Mouse (Mus musculus) 3T3-L1 (cell line): Measurements from ENCODE around the gene Cat.

Experiments
- DNase-seq: peaks from one replicate; pipeline ENCODE4 v3.0.0-alpha.2; 2015; ENCODE audit warnings: low read depth, low spot score

Gene Cat

DNA sequence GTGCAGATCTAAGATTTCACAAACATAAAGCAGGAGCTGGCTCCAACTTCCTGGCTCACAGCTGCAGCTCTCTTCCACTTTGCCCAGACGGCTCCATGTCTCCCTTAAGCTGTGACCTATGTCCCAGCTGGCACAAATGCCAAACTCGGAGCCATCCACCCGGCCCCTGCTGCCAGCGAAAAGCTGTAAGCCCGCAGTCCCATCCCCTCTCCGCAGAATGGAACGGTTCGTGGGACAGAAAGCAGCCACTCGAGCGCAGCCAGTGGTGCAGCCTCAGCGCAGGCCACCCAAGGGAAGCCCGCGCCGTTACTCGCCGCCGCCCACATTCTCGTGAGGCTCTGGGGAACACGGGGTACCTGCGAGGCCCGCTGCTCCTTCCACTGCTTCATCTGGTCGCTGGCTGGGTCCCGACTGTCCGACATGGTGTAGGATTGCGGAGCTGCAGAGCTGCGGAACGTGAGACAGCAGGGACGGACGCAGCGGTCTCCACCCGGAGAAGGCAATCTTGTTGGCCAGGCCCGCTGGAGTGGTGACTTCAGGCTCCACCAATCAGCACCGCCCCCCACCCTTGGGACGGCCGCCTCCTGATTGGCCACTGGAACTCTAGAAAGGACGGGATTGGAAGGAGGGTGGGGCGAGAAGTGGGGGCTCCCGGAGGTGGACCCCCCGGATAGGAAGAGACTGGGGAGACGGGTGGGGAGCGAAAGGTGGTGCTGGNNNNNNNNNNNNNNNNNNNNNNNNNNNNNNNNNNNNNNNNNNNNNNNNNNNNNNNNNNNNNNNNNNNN is at the start of gene Cat:
TSS of gene Cat (minus strand) at position 544 of the 785 bp plus-strand sequence.
- peak; percentile 97 for DNase-seq

- no peak for DNase-seq
Measured at GRCm38 (mm10) chr2:103525596-103525995, 40.6 kb upstream of the Cat start.

- no peak for DNase-seq
Measured at GRCm38 (mm10) chr2:103516472-103516871, 31.5 kb upstream of the Cat start.

DNA sequence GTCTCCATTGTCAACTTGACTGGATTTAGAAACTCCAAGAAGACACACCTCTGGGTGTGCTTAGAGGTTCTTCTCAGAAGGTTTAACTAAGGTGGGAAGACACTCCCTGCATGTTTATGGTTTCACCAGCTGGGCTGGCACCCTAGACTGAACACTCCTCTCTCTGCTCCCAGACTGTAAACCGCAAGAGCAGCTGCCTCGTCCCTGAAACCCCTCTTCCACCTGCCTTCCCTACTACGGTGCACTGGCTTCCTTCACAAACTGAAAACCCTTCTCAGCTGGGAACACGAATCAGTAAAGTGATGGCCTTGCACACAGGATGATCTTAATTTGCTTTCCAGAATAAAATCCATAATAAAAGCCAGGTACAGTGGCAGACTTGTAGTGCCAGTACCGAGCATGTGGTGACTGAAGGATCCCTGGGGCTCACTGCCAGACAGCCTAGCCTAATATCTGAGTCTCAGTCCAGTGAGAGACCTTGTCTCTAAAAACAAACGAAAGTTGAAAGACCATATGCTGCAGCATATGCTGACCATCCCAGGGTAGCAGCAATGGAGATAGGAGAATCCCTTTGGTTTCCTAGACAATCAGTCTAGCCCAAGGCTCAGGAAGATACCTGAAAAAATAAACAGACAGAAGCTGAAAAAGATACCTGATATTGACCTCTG is 30.7 kb upstream of the Cat start:
- DNase-seq, result no peak

DNA sequence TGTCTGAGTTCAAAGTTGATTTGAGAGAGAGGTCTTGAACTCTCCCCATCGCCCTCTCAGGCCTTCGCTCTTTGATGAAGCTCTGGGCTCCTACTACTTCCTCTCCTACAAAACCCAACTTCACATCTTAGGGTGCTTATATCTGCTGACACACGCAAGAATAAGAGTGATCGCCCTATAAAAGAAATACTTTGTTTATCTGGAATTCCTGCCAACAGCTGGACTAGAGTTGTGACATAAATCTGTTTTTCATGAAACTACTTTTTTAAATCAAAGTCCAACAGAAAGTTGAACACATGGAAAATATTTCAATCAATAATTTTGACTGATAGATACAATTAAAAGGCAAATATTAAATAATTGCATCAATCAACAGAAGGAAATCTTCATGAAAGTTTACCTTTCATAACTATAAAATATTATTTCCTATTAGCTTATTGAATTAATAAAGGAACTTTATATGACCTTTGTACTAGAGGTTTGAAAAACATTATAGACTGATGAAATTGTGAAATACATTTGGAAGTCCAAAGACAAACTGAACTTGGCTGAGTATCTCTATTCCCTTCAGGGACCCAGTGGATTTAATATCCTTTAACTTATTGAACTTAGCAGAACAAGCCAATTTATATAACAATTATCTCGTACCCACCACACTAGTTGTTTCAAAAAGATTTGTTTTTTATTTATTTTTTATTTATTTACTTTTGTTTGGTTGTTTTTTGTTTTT is 27.3 kb upstream of the Cat start:
- no peak for DNase-seq

DNA sequence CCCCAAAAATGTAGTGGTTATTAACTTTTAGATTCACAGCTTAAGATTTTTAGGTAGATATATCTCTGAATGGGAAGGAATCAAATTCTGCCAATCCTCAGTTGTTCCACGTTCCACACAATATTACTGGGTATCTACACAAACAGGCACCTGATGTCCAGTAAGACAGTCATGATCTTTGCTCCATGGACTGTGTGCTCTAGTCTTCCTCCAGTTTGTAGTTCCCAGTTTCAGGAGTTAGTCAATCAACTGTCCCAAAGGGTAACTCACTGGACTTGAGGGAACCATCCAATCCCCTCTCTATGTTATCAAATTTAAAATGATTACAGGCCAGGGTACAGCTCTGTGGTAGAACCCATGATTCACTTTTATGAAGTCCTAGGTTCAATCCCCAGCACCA is 26.7 kb upstream of the Cat start:
- no peak for DNase-seq

GRCm38 (mm10) chr2:103511042-103511441 is 26.1 kb upstream of the Cat start:
- no peak for DNase-seq

DNA sequence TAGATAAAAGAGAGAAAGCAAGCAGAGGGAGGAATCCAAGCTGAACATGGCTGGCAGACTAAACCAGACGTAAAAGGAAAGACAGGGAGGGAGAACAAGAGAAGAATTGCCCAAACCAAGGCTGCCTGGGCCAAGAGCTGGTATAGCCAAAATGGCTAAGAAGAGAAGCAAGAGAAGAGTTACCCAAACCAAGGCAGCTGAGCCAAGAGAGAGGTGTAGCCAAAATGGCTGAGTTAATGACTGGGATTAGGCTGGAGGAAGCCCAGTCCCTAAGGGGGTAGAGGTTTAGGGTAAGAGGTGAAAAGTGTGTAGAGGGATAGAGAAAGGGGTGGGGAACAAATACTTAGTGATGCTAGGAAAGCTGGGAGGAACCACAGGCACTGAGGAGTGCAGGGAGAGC is 22.7 kb upstream of the Cat start:
- DNase-seq, result no peak

GRCm38 (mm10) chr2:103505956-103506355 is 21.0 kb upstream of the Cat start:
- DNase-seq, result no peak

GRCm38 (mm10) chr2:103504463-103504862 is 19.5 kb upstream of the Cat start:
- DNase-seq, result no peak

GRCm38 (mm10) chr2:103500769-103501168 is 15.8 kb upstream of the Cat start:
- no peak for DNase-seq

GRCm38 (mm10) chr2:103495633-103496418 is 10.9 kb upstream of the Cat start:
- no peak for DNase-seq

- no peak for DNase-seq
Measured at GRCm38 (mm10) chr2:103493827-103494226, 8.9 kb upstream of the Cat start.

DNA sequence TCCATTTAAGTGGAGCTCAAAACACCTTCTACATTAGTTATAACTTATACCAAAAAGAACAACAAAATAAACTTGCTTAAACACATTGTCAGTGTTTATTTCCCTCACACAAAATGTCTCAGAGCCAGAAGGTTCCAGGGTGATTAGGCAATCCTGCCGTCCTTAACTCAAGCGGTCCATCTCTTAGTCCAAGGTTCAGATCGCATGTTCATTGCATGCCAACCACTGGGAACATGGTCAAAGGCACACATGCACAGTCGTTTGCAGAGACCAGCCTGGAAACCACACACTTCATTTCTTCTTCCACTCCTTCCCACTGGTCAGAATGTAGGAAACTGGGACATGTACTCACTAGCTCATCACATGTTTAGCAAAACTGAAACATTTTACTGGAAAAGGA is 7.6 kb upstream of the Cat start:
- no peak for DNase-seq

- peak; percentile 25 for DNase-seq
Measured at GRCm38 (mm10) chr2:103483986-103484520, 907 bp downstream of the Cat start.

- peak; percentile 28 for DNase-seq
Measured at GRCm38 (mm10) chr2:103483289-103483985, 1.5 kb downstream of the Cat start.

DNA sequence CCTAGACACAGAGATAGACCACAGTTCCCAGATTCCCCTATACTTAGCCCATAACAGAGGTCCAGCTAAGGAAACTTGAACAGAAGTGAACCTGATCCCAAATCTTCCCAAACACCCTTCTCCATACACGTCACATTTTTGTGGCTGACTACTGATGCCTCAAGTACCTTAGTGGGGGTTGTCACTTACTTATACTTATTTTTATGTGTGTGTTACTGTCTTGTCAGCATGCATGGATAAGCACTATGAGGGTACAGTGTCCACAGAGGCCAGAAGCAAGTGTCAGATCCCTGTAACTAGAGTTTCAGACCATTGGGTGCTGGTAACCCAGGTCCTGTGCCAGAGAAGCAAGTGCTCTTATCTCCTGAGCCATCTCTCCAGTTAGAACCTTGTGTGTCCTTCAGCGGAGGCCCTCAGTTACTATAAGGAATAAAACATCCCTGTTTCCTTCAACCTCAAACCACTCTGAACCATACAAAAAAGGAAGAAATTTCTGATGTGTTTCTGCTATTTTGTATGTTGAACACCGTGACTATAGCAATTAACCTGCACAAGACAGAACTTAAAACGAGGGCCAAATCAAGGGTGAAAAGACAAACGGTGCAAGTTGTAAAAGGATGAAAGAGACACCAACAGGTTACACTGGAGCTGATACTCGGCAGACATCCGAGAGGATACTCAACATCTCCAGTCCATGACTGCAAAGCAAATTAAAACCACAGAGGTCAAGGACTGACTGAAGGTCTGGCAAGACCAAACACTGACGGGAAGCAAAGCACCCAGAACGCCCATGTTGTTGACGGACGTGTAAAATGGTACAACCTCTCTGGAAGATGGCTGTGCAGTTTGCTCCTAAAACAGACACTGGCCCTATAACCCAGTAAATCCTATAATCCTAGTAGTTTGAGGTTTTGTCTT is 3.4 kb downstream of the Cat start:
- no peak for DNase-seq

DNA sequence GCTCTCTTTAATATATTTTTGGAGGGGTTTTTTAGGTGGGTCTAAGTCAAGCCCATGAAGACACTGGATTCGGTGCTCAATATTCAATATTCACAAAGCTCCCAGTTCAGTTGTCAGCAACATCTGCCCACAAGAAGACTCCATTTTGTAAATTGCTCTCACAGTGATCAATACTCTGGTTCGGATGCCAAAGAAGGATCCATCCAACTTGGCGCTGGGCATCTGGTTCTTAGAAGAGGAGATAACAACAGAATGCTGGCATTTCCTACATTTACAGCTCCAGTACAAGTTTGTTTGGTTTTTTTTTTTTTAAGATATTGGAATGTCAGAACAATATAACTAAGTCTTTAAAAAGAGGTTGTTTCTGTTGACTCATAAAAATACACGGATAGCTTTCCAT is 4.1 kb downstream of the Cat start:
- DNase-seq, result no peak

- DNase-seq, result no peak
Measured at GRCm38 (mm10) chr2:103480240-103480639, 4.7 kb downstream of the Cat start.

DNA sequence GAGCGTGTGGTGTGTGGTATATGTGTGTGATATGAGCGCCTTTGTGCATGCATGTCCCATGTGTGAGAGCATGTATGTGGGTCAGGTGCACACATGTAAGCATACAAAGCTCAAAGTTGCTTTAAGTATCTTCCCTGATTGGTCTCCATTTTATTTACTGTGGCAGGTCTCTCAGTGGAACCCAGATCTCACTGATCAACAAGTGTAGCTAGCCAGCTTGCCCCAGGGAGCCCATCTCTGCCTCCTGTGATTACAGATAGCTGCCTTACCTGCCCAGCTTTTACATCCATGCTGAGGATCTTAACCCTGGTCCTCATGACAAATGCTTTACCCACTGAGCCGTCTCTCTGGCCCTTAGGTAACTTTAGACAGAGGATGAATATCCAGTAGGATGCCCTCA is 6.6 kb downstream of the Cat start:
- no peak for DNase-seq
